Mouse (Mus musculus) brain, embryonic 14.5 days (tissue): Measurements from ENCODE around the gene Ptprr.

ENCODE experiments used
- CTCF ChIP-seq: fragments of 200-500 bp; IDR thresholded peaks from 2 replicates; pipeline ENCODE4 v1.5.1; 2012; ENCODE audit warnings: inconsistent platforms, mild to moderate bottlenecking, moderate library complexity, borderline replicate concordance; ENCODE audit not compliant: insufficient read depth, insufficient read length; ENCODE audit errors: extremely low read depth
- POLR2A ChIP-seq: fragments of 200-500 bp; IDR thresholded peaks from 2 replicates; pipeline ENCODE4 v1.6.1; 2012; ENCODE audit warnings: mild to moderate bottlenecking, inconsistent platforms, borderline replicate concordance; ENCODE audit not compliant: poor library complexity, insufficient read depth, insufficient read length, severe bottlenecking; ENCODE audit errors: extremely low read depth

- peak; percentile 85; the same call in 1 of the 2 replicates for TF ChIP-seq CTCF
- TF ChIP-seq POLR2A: no peak
Measured at GRCm38 (mm10) chr10:116207987-116208726, 190.1 kb downstream of the Ptprr start.
